Mouse (Mus musculus) thymus, adult 2 months (tissue): ENCODE data around the gene Med24.

Experiments
- CTCF ChIP-seq: fragments of 200-500 bp; IDR thresholded peaks from 2 replicates; pipeline ENCODE4 v1.5.1; 2012; ENCODE audit warnings: mild to moderate bottlenecking, control low read depth, low read length, moderate library complexity, borderline replicate concordance; ENCODE audit not compliant: control insufficient read depth, poor library complexity, insufficient read depth; ENCODE audit errors: extremely low read depth
- POLR2A ChIP-seq: fragments of 200-500 bp; IDR thresholded peaks from 2 replicates; pipeline ENCODE4 v1.6.1; 2012; ENCODE audit warnings: mild to moderate bottlenecking, low read length, control low read depth, moderate library complexity; ENCODE audit not compliant: control insufficient read depth, poor library complexity, insufficient read depth; ENCODE audit errors: extremely low read depth

DNA sequence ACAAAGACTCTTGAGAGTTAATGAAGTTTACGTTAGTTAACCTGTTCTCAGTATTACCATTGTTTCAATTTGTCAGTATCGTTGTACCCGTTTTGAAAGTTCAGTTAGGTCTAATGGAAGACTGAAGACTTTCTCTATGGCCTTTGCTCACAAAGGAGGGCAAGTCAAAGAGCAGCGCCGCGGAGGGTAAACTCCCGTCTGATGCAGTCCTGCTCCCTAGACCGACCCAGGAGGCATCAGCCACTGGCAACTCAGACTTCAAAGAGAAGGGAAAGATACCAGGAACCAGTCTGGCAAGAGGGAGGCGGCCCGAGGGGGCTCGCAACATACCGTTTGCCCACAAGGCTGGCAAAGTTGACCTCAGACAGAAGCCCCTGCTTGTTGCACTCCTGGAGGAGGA lies 15.5 kb downstream of the Med24 start:
- TF ChIP-seq CTCF (no peak), POLR2A (no peak)
